In genomic region chr14:55467108-55467507, GRCm38 (mm10) we compare ENCODE assay signal across 19 mouse cellular contexts. TPM values are rescaled to one million over a fixed set of nuclear protein-coding genes. Genes with fewer than 3 reads are reported as not detected.
DNase-seq lines count a peak whose midpoint lies in the region; ATAC-seq and TF ChIP-seq lines count a peak whose summit lies in the region.
"Had no signal": no experiment of that assay in that cellular context is flagged by ENCODE, and none has a peak within 500 bp of the region (broad histone marks: within the 10 kb centered on the region; RNA-seq: fewer than 3 reads in every experiment).

No protein-coding gene starts in this region.

- no peak overlapping the region for H3K4me2 ChIP-seq in heart, embryonic 12.5 days
- no peak overlapping the region for H3K4me2 ChIP-seq in forebrain, embryonic 15.5 days (replicated peaks)
- H3K4me2 ChIP-seq: forebrain, embryonic 13.5 days; hindbrain, embryonic 15.5 days had no signal

- H3K4me3 ChIP-seq in heart, embryonic 12.5 days, result no peak overlapping the region
- no peak overlapping the region for H3K4me3 ChIP-seq in small intestine, adult 2 months (ENCODE audit: low read depth, low read length)
- H3K4me3 ChIP-seq in forebrain, embryonic 15.5 days, result no peak overlapping the region
- H3K4me3 ChIP-seq: embryonic facial prominence, embryonic 10.5 days; forebrain, embryonic 13.5 days; hindbrain, embryonic 15.5 days had no signal

- no peak for TF ChIP-seq POLR2A in small intestine, adult 2 months (IDR thresholded peaks at IDR 0.05; ENCODE audit: low read depth, low read length)

- peaks cover 10% of the 10 kb centered on the region; the same call in 1 of the 2 replicates for H3K4me1 ChIP-seq in heart, embryonic 12.5 days (replicated peaks)
- H3K4me1 ChIP-seq in small intestine, adult 2 months (ENCODE audit: control insufficient read depth, insufficient read depth, insufficient read length, low read length), result peaks cover 32% of the 10 kb centered on the region; the same call in 1 of the 2 replicates
- H3K4me1 ChIP-seq in forebrain, embryonic 15.5 days, result no peaks in the 10 kb centered on the region
- H3K4me1 ChIP-seq: forebrain, embryonic 13.5 days; hindbrain, embryonic 15.5 days had no signal

- no peak overlapping the region for H3K27ac ChIP-seq in heart, embryonic 12.5 days (ENCODE audit: poor library complexity, severe bottlenecking)
- 0 out of 2 replicates have a peak overlapping the region, but pooled peaks have one; percentile 3 for H3K27ac ChIP-seq in small intestine, adult 2 months (ENCODE audit: insufficient read depth, low read depth, low read length)
- H3K27ac ChIP-seq in forebrain, embryonic 15.5 days (replicated peaks), result no peak overlapping the region
- H3K27ac ChIP-seq: embryonic facial prominence, embryonic 10.5 days; forebrain, embryonic 13.5 days; hindbrain, embryonic 15.5 days had no signal

- no peak for ATAC-seq in heart, embryonic 12.5 days (ENCODE audit: insufficient number of reproducible peaks, low FRiP score)
- no peak for ATAC-seq in forebrain, embryonic 15.5 days (replicated peaks)
- ATAC-seq: forebrain, embryonic 13.5 days had no signal

- WGBS in heart, embryonic 12.5 days, result 52% methylated on average over 7 of the region's 7 CpGs
- WGBS in small intestine, adult 2 months, result 76% methylated on average over 7 of the region's 7 CpGs
- WGBS in forebrain, embryonic 15.5 days, result 84% methylated on average over 7 of the region's 7 CpGs

- no peaks in the 10 kb centered on the region for H3K9me3 ChIP-seq in heart, embryonic 12.5 days (replicated peaks)
- H3K9me3 ChIP-seq in forebrain, embryonic 15.5 days, result no peaks in the 10 kb centered on the region
- H3K9me3 ChIP-seq: embryonic facial prominence, embryonic 10.5 days; forebrain, embryonic 13.5 days; hindbrain, embryonic 15.5 days had no signal

- peak; percentile 93 for DNase-seq in heart, adult 11 months
- DNase-seq in kidney, adult 9 months, result peak; percentile 40
- DNase-seq in kidney, postnatal 10 days, result no peak
- DNase-seq in right cerebral cortex, adult 18-20 months, result peak; percentile 53
- DNase-seq in right cerebral cortex, postnatal 4 days, result no peak
- DNase-seq: adrenal gland, postnatal 14 days; cerebellum, adult 2 months; cerebellum, postnatal 10 days; gastrocnemius, postnatal 10 days; heart, postnatal 36 days had no signal

- no peaks in the 10 kb centered on the region for H3K36me3 ChIP-seq in heart, embryonic 12.5 days
- no peaks in the 10 kb centered on the region for H3K36me3 ChIP-seq in small intestine, adult 2 months (ENCODE audit: control insufficient read depth, insufficient read depth, low read length)
- no peaks in the 10 kb centered on the region for H3K36me3 ChIP-seq in forebrain, embryonic 15.5 days
- H3K36me3 ChIP-seq: embryonic facial prominence, embryonic 10.5 days; hindbrain, embryonic 15.5 days had no signal

- peaks cover 4% of the 10 kb centered on the region; the same call in 1 of the 2 replicates for H3K27me3 ChIP-seq in heart, embryonic 12.5 days (replicated peaks)
- H3K27me3 ChIP-seq in small intestine, adult 2 months (ENCODE audit: control insufficient read depth, insufficient read depth, low read length), result no peaks in the 10 kb centered on the region
- H3K27me3 ChIP-seq in forebrain, embryonic 15.5 days, result no peaks in the 10 kb centered on the region
- H3K27me3 ChIP-seq: forebrain, embryonic 13.5 days; hindbrain, embryonic 15.5 days had no signal

- TF ChIP-seq CTCF in small intestine, adult 2 months (IDR thresholded peaks at IDR 0.05; ENCODE audit: extremely low read depth, insufficient read length, insufficient replicate concordance, low read depth, low read length), result no peak

- no peak overlapping the region for H3K9ac ChIP-seq in heart, embryonic 12.5 days
- no peak overlapping the region for H3K9ac ChIP-seq in forebrain, embryonic 15.5 days (replicated peaks)
- H3K9ac ChIP-seq: forebrain, embryonic 13.5 days; hindbrain, embryonic 15.5 days had no signal

RNA-seq across cellular contexts. Expression of gene Dhrs4, which starts 11.4 kb away (rescaled TPM):
- polyA plus RNA-seq in heart, embryonic 12.5 days (2016; fragmentation: Nextera tagmentation; extraction: Ambion mirVana), result 63.3 and 64.5 TPM in 2 replicates
- polyA plus RNA-seq in small intestine, adult 2 months (2012; rRNA removed), result 44.8 and 62.5 TPM in 2 replicates
- polyA plus RNA-seq in forebrain, embryonic 15.5 days (2015; fragmentation: Nextera tagmentation; extraction: Ambion mirVana), result 49.6 and 60.0 TPM in 2 replicates

RNA-seq across cellular contexts. Expression of gene Carmil3, which starts 23.3 kb away (rescaled TPM):
- 2.4 and 2.6 TPM in 2 replicates for polyA plus RNA-seq in heart, embryonic 12.5 days (2016; fragmentation: Nextera tagmentation; extraction: Ambion mirVana)
- polyA plus RNA-seq in small intestine, adult 2 months (2012; rRNA removed), result 2.0 and 2.1 TPM in 2 replicates
- 30.2 and 33.4 TPM in 2 replicates for polyA plus RNA-seq in forebrain, embryonic 15.5 days (2015; fragmentation: Nextera tagmentation; extraction: Ambion mirVana)

RNA-seq across cellular contexts. Expression of gene Cpne6, which starts 43.1 kb away (rescaled TPM):
- polyA plus RNA-seq in heart, embryonic 12.5 days (2016; fragmentation: Nextera tagmentation; extraction: Ambion mirVana), result 0.30 and 0.59 TPM in 2 replicates
- polyA plus RNA-seq in small intestine, adult 2 months (2012; rRNA removed), result not detected in 2 replicates
- 9.1 and 10.3 TPM in 2 replicates for polyA plus RNA-seq in forebrain, embryonic 15.5 days (2015; fragmentation: Nextera tagmentation; extraction: Ambion mirVana)
- polyA plus RNA-seq: C2C12 had no signal

RNA-seq across cellular contexts. Expression of gene Nrl, which starts 57.7 kb away (rescaled TPM):
- polyA plus RNA-seq in heart, embryonic 12.5 days (2016; fragmentation: Nextera tagmentation; extraction: Ambion mirVana), result not detected in 2 replicates
- polyA plus RNA-seq in small intestine, adult 2 months (2012; rRNA removed), result not detected in 2 replicates
- 0.09 and 0.11 TPM in 2 replicates for polyA plus RNA-seq in forebrain, embryonic 15.5 days (2015; fragmentation: Nextera tagmentation; extraction: Ambion mirVana)
- polyA plus RNA-seq: C2C12; embryonic facial prominence, embryonic 10.5 days; embryonic facial prominence, embryonic 14.5 days; forebrain, embryonic 13.5 days; gonadal fat pad, adult 2 months had no signal

Comparison
In these comparisons a context has a peak if more than half of its experiments do, and no peak if none do; other contexts are left out.
1. DNase-seq: peak in heart, adult 11 months (single experiment), kidney, adult 9 months (single experiment) and right cerebral cortex, adult 18-20 months (single experiment); none in kidney, postnatal 10 days (single experiment) and right cerebral cortex, postnatal 4 days (single experiment).